Mouse (Mus musculus) bone marrow, adult 2 months (tissue): ENCODE data around the gene Rcsd1.

Experiments
- CTCF ChIP-seq: fragments of 200-500 bp; IDR thresholded peaks from 2 replicates; pipeline ENCODE4 v1.5.1; 2011; ENCODE audit warnings: low read length, control low read depth; ENCODE audit not compliant: control insufficient read depth, insufficient read depth
- POLR2A ChIP-seq: fragments of 200-500 bp; IDR thresholded peaks from 2 replicates; pipeline ENCODE4 v1.6.1; 2011; ENCODE audit warnings: low read depth, mild to moderate bottlenecking, control low read depth, low read length, borderline replicate concordance; ENCODE audit not compliant: control insufficient read depth

GRCm38 (mm10) chr1:165726986-165727385, 17.4 kb upstream of the Rcsd1 start:
- TF ChIP-seq CTCF: no peak
- TF ChIP-seq POLR2A: no peak
